Mouse (Mus musculus): Measurements from ENCODE around the gene Hist2h3c2.
"Not testable (repeated sequence)": the region's sequence is repeated elsewhere in the genome, so short reads cannot be mapped to it uniquely, and the experiment has no call there.

Gene Hist2h3c2

DNA sequence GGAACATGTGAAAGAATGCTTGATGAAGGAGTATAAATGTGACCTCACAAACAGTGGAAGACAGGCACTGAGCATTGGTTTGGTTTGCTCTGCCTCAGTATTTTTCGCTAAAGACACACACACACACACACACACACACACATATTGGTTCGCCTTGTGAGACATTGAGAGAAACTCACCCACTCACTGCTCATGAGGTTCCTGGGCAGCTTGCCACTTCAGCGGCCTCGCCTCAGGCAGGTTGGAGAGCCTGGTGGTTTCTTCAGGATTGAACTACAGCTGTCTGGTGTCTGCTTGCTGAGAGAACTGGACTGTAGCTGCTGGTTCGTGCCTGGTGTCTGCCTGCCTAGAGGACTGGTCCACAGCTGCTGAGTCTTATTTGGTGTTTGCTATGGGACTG lies 21.3 kb upstream of the Hist2h3c2 start:
- DNase-seq: no peak

DNA sequence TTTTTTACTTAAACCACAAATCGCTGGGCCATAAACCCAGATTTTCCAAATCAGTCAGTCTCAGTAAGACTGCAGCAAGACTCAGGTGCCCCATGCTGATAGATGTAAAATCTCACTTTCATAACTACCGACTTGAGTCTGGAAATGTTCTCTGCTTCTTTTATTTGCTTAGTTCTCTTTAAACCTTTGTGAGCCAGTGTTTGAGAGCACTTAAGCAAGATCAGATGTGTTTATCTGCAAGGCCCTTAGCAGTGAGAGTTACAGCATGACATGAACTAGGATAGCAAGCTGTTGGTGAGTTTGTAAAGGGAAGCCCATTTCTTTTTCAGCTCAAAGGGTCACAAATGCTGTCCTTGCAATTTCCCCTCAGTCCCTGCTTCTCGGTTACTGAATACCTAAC lies 18.3 kb upstream of the Hist2h3c2 start:
- no peak for DNase-seq

DNA sequence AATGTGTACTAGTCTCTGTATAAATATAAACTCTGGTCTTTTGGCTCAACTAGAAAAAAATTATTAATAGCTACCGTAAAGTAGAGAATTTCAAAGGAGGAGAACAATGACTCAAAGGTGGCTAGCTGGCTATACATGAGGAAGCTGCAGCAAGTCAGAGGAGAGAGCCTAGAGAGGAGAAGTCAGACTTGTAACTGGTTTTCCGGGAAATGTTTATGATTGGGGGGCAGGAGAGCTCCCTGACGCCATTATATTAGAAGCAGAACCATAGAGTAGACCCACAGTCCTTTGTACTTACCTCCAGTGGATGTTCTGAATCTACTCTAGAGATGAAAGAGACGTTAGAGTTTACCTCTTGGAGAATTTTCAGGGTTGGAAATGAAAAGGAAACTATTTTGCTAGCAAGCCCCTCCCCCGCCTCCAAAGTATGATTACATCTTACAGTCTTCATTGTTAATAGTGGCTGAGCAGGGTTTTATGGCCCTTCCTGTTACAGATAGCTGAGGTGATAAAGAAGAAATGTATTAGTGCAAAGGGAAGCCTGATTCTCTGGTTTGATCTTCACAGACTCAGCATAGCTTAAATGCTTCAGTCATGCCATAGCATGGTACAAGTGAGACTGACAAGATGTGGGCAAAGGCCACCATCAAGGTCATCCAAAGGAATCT lies 17.1 kb upstream of the Hist2h3c2 start:
- DNase-seq: no peak

DNA sequence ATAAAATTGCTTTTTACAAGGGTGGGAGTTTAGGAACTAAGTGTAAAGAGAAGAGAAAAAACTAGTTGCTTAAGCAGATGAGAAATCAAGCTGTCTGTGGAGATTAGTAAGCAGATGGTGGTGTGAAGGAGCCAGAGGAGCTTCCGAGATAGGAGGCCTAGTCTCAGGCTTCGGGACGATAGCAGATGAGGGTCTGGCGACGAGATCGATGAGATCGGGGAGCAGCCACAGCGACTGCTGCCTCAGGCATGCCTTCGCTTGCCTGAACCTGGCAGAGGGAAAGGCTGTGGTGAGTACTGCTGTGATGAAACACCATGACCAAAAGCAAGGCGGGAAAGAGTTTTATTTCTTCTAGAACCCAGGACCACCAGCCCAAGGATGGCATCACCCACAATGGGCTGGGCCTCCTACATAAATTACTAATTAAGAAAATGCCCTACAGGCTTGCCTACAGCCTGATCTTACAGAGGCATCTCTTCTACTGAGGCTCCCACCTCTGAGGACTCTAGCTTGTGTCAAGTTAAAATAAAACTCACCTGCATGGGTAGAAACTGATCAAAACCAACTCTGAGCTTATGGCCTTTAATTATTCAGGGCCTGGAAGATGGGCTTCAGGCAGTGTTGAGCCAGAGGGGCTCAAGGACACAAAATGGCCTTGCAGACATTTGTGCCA lies 15.9 kb upstream of the Hist2h3c2 start:
- DNase-seq: no peak

- DNase-seq: no peak
Observed at GRCm38 (mm10) chr3:96251787-96252186, 12.9 kb upstream of the Hist2h3c2 start.

GRCm38 (mm10) chr3:96250890-96251289 lies 12.0 kb upstream of the Hist2h3c2 start:
- DNase-seq: no peak

DNA sequence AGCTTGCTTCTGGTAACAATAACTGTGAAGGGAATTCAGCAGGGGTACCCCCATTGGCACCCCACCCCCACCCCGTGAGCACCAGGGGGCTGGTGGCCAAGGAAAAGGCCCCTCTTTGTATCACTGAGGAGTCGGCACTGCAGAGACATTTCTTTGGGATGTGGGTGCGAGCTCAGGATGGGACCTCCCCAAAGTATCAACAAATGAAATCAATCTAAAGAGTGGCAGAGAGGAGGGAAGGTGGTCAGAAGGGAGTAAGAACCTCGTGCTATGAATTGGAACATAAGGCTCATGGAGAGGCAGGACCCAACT lies 10.1 kb upstream of the Hist2h3c2 start:
- peak; percentile 58 for DNase-seq

- no peak for DNase-seq
Observed at GRCm38 (mm10) chr3:96248141-96249033, 9.5 kb upstream of the Hist2h3c2 start.

DNA sequence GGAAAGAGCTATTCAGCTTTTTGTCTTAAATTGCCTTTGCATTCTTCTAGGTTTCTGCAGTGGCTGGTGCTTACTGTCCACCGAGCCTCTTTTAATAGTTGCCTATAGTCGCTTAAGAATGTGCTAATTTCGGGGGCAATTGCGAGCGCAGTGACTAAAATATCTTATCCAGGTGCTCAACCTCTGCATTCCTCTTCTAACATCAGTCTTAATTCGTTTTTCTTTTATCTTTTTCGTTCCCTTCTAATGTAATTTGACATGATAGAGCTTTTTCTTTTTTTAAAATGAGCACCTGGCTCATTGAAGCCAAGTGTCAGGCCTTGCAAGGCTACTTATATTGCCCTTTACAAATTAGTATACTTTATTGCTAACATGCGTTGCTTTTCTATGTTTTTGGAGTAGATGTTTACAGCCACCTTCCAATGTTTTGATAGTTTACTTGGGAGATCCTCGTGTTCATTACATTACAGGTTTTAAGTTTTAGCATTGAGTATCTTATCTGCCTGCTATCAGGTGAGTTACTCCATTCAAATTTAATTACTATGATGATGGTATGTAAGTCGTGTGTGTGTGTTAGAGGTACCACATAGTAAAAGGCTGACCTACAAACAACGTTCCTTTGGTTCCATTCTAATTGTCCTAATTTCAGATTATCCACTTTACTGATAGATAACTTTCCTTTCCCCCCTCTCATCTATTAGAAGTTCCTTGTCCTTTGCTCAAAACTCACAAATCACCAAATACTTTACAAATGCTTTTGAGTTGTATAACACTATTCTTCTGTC lies 8.6 kb upstream of the Hist2h3c2 start:
- no peak for DNase-seq

DNA sequence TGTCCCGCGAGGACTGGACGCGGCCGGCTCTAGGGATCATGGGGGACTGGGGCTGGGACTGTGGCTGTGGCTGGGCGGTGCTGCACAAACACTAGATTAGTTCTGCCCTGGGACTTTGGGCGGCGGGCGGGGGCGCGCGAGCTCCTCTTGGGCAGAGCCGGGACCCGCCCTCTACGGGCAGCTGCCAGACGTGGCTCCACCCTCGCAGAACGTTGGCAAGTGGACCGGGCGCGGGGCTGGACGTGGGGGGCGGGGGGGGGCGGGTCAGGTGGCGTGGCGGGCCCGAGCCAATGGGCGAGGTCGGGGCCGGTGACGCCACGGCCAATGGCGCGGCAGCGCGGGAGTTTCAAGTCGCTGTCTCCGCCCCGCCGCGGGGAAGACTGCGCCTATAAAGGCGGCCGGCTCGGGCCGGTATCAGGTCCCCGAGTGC lies 7.5 kb upstream of the Hist2h3c2 start, which contains the start of gene Hist2h3c1:
Gene Hist2h3c1, plus strand, starts transcription at position 259 of the 430 bp plus-strand sequence.
- not testable (repeated sequence) for DNase-seq

DNA sequence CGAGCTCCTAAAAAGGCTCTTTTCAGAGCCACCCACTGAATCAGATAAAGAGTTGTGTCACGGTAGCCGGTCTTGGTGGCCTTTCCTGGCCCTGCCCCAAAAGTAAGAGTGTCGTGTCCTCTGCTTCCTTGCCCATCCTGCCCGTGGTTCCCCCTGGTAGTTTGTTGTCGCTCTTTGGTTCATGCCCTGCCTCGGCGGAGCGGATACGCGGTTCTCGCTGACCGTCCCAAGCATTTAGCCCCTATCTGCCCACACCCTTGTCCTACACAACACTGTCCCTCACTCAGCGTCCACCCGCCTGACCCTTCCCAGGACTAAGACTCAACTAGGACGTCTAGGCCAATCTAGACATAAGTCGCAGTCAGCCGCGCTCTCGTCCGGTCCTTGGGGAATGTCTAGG lies 7.1 kb upstream of the Hist2h3c2 start:
- DNase-seq: not testable (repeated sequence)

- peak; percentile 86 for DNase-seq
Observed at GRCm38 (mm10) chr3:96245003-96245886, 6.3 kb upstream of the Hist2h3c2 start, which contains the start of gene Hist2h2aa1. TSS of gene Hist2h2aa1 (plus strand) at chr3:96245497.

DNA sequence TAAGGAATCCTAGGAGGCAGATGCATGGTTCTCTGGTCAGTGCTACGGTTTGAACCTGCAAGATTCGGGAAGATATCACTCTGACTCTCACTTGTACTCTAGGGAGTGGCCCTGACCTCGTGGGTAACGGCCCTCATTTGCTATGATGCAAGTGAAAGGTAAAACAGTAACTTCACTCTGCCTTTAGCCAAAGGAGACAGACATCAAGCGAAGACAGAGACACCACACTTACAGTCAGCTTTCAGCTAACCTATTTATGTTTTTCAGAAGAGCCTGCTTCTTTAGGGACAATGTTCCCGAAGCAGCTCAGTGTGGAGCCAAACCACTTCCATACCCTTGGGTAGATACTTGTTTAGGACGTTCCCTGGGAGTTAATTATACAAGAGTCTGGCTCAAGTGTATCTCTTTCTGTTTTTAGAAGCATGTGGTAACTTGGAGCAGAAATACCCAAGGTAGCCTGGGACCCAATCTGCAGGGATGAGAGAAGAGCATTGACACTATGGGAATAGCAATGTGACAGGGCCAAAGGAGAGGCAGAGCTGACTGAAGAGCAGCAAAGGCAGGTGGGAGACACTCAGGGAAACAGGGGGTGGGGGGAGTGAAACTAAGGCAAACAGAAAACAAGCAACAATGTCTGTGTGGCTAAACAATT lies 5.1 kb upstream of the Hist2h3c2 start:
- DNase-seq: no peak

DNA sequence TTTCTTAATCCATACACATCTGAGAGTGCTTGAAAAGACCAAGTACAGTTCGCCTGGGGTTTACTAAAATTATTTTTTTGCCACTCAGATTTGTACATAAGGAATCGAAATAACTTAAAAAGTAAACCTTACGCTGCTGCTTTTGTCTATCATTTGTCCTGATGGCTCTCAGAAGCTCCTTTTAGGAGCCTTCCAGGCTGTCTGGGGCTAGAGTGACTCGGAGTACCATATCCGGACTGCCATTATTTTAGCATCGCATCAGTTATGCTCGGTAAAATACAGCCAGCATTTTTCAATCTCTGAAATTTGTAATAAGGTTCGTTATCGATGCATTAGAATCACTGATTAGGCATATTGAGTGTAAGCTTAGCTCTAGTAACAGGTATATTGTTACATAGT lies 1.9 kb upstream of the Hist2h3c2 start:
- DNase-seq: no peak

GRCm38 (mm10) chr3:96239949-96240798 lies 1.2 kb upstream of the Hist2h3c2 start, which contains the start of gene Hist2h2aa2:
TSS of gene Hist2h2aa2 (minus strand) at chr3:96240276.
- DNase-seq: peak; percentile 92

DNA sequence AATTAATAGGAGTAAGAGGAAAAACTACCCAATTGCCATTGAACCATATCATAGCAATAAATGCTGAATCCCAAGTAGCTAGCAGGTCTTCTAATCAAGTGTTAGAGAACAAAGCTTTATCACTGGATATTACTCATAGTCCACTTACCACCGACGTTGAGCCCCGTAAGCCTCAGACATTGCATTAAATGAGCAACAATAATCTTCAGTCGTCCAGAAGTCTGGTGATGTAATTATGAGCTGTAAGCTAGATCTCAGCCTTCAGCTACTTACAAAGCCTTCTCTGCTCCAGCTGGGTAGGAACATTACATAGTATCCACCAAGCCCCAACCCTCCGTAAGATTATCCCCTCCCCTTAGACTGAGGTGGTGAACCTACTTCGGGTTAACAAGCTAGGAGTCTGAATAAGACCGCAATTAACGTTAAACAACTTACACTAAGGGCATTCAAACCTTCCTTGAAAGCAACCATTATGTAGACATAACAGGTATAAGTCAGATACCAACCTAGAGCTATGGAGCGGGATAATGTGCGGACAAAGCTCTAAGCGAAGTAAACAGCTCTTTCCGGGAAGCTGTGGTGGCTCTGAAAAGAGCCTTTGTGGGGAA lies 919 bp downstream of the Hist2h3c2 start:
- DNase-seq: no peak

DNA sequence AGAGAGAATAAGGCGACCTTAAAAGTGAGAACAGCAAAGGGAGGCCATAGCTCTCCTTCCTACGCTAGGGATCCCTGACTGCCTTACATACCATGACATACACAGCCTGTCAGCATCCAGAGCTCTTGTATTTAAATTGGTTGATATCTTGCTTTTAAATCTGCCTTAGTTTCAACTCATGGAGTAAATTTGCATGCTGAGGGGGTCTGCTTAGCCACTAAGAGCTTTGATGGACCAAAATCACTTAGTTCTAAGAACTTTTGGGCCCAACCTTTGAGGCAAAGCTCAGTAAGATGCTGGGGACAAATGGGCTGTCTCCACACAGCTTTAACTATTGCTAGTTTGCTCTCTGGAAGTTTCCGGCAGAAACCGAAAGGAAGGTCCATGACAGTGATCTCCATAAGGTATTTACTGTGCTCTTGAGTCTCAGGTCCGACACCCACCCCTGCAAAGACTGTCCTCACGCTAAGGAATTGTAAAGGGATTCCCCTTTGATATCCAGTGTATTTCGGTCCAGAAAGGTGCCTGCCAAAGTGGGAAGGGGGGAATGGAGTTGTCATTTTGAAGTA lies 1.5 kb downstream of the Hist2h3c2 start:
- no peak for DNase-seq

DNA sequence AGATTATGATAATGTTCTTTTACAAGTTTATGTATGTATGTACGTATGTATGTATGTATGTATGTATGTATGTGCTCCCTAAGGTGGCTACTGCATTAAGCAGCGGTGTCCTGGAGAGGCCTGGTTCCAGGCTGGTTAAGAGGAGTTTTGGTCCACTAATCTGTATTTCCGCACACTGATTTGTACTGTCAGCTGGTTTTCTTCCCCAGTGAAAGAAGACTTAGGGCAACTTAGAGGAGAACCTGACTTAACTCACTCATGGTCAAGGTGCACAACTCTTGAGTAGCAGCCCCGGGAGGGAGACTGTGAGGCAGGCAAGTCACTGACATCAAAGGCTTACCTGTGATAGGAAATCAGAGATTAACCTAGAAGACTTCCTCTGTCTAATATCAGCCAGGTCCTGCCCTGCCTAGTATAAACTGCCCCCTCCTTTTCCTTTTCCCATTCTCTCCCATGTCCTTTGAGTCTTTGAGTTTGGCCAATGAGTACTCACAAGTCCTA lies 2.0 kb downstream of the Hist2h3c2 start:
- no peak for DNase-seq

- no peak for DNase-seq
Observed at GRCm38 (mm10) chr3:96235836-96236235, 3.1 kb downstream of the Hist2h3c2 start.

All from thymus, postnatal 4 days (tissue).